Mouse (Mus musculus) CH12.LX (cell line): ENCODE measurements around the gene Pigl. TPM values are rescaled to one million over a fixed set of nuclear protein-coding genes. Genes with fewer than 3 reads are reported as not detected.

Experiments
- DNase-seq: peaks from one replicate; pipeline ENCODE4 v3.0.0-alpha.2; 2013; ENCODE audit errors: extremely low read depth
- H3K27ac ChIP-seq: 2 replicates; pipeline ENCODE4 v1.5.1; 2012; ENCODE audit warnings: low read depth, mild to moderate bottlenecking, control low read depth, moderate library complexity; ENCODE audit not compliant: insufficient read depth
- H3K27me3 ChIP-seq: replicated peaks from 2 replicates; pipeline ENCODE3; 2012; ENCODE audit warnings: inconsistent platforms
- H3K36me3 ChIP-seq, 2 experiments: replicated peaks in 1 of 2; 2 replicates each; pipeline versions ENCODE3 to v1.6.1; 2012; ENCODE audit warnings: inconsistent platforms in 1 of 2, low read length in 1 of 2, mild to moderate bottlenecking in 1 of 2, mixed read lengths in 1 of 2, moderate library complexity in 1 of 2; ENCODE audit not compliant: control insufficient read depth in 1 of 2, insufficient read depth in 1 of 2
- H3K4me1 ChIP-seq, 2 experiments: 2 replicates each; pipeline ENCODE4 v1.6.1; 2012; ENCODE audit warnings: inconsistent platforms in 1 of 2, moderate library complexity in 1 of 2; ENCODE audit not compliant: insufficient read depth in 2 of 2, control insufficient read depth in 1 of 2
- H3K4me2 ChIP-seq: 2 replicates; pipeline ENCODE4 v1.6.1; 2012; ENCODE audit warnings: low read depth, mild to moderate bottlenecking, control low read depth; ENCODE audit not compliant: poor library complexity, insufficient read depth, severe bottlenecking
- H3K4me3 ChIP-seq, 3 experiments: fragments of 150-350 bp in 1 of 3; sonication (generic) in 1 of 3; replicated peaks in 1 of 3; 2 replicates each; pipeline versions ENCODE3 to v1.5.1; 2011 to 2012; ENCODE audit warnings: low read depth in 2 of 3, low read length in 2 of 3, mild to moderate bottlenecking in 2 of 3, moderate library complexity in 2 of 3, control low read depth in 1 of 3, improper control_type of control experiment in 1 of 3, inconsistent platforms in 1 of 3, mixed read lengths in 1 of 3; ENCODE audit not compliant: poor library complexity in 1 of 3
- H3K79me2 ChIP-seq: replicated peaks from 2 replicates; pipeline ENCODE4 v1.6.1; 2012; ENCODE audit warnings: mild to moderate bottlenecking, moderate library complexity; ENCODE audit not compliant: control insufficient read depth, poor library complexity, insufficient read depth, severe bottlenecking; ENCODE audit errors: extremely low read depth
- H3K9ac ChIP-seq: 2 replicates; pipeline ENCODE4 v1.6.1; 2012; ENCODE audit warnings: low read depth, mild to moderate bottlenecking, control low read depth, moderate library complexity; ENCODE audit not compliant: insufficient read depth
- H3K9me3 ChIP-seq: replicated peaks from 2 replicates; pipeline ENCODE3; 2012; ENCODE audit warnings: low read length, inconsistent platforms, mixed read lengths
- CHD1 ChIP-seq: IDR thresholded peaks from 2 replicates; pipeline ENCODE4 v1.6.1; 2012; ENCODE audit warnings: low read depth, low read length, improper control_type of control experiment, inconsistent platforms
- CHD2 ChIP-seq: IDR thresholded peaks from 2 replicates; pipeline ENCODE4 v1.6.1; 2011; ENCODE audit warnings: low read length, improper control_type of control experiment
- CTCF ChIP-seq, 2 experiments: IDR thresholded peaks in 1 of 2; conservative IDR thresholded peaks in 1 of 2; 2 replicates each; pipeline ENCODE4 v1.5.1; 2011 to 2012; ENCODE audit warnings: low read depth in 2 of 2, low read length in 2 of 2, improper control_type of control experiment in 1 of 2, inconsistent platforms in 1 of 2, mild to moderate bottlenecking in 1 of 2, moderate library complexity in 1 of 2
- E2F4 ChIP-seq: IDR thresholded peaks from 2 replicates; pipeline ENCODE4 v1.6.1; 2011; ENCODE audit warnings: low read depth, low read length, improper control_type of control experiment; ENCODE audit not compliant: insufficient replicate concordance
- EP300 ChIP-seq: IDR thresholded peaks from 2 replicates; pipeline ENCODE4 v1.6.1; 2011; ENCODE audit warnings: low read length, improper control_type of control experiment
- ETS1 ChIP-seq: conservative IDR thresholded peaks from 2 replicates; pipeline ENCODE4 v1.6.1; 2012; ENCODE audit warnings: low read depth, mild to moderate bottlenecking, inconsistent platforms, low read length, improper control_type of control experiment, moderate library complexity
- GABPA ChIP-seq: IDR thresholded peaks from 2 replicates; pipeline ENCODE4 v1.6.1; 2012; ENCODE audit warnings: low read depth, low read length, improper control_type of control experiment, inconsistent platforms; ENCODE audit not compliant: insufficient replicate concordance
- HCFC1 ChIP-seq: IDR thresholded peaks from 2 replicates; pipeline ENCODE4 v1.6.1; 2012; ENCODE audit warnings: low read depth, mild to moderate bottlenecking, inconsistent platforms, low read length, improper control_type of control experiment
- IRF4 ChIP-seq: IDR thresholded peaks from 2 replicates; pipeline ENCODE4 v1.6.1; 2014; ENCODE audit warnings: low read depth, mild to moderate bottlenecking, inconsistent platforms, low read length, improper control_type of control experiment
- JUN ChIP-seq: IDR thresholded peaks from 2 replicates; pipeline ENCODE4 v1.6.1; 2011; ENCODE audit warnings: low read depth, mild to moderate bottlenecking, low read length, improper control_type of control experiment, moderate library complexity; ENCODE audit not compliant: insufficient read depth
- JUND ChIP-seq: conservative IDR thresholded peaks from 2 replicates; pipeline ENCODE4 v1.6.1; 2011; ENCODE audit warnings: low read depth, low read length, improper control_type of control experiment
- KAT2A ChIP-seq: IDR thresholded peaks from 2 replicates; pipeline ENCODE4 v1.6.1; 2012; ENCODE audit warnings: low read length, improper control_type of control experiment, inconsistent platforms; ENCODE audit not compliant: insufficient replicate concordance
- MAFK ChIP-seq: IDR thresholded peaks from 2 replicates; pipeline ENCODE4 v1.6.1; 2011; ENCODE audit warnings: low read length, improper control_type of control experiment; ENCODE audit not compliant: insufficient replicate concordance
- MAX ChIP-seq: IDR thresholded peaks from 2 replicates; pipeline ENCODE4 v1.6.1; 2011; ENCODE audit warnings: low read length, improper control_type of control experiment
- MEF2A ChIP-seq: IDR thresholded peaks from 2 replicates; pipeline ENCODE4 v1.6.1; 2014; ENCODE audit warnings: low read depth, mild to moderate bottlenecking, inconsistent platforms, low read length, improper control_type of control experiment, borderline replicate concordance
- MXI1 ChIP-seq: IDR thresholded peaks from 2 replicates; pipeline ENCODE4 v1.6.1; 2011; ENCODE audit warnings: mild to moderate bottlenecking, low read depth, low read length, improper control_type of control experiment
- MYC ChIP-seq: IDR thresholded peaks from 2 replicates; pipeline ENCODE4 v1.6.1; 2011; ENCODE audit warnings: low read depth, mild to moderate bottlenecking, improper control_type of control experiment, low read length
- NELFE ChIP-seq: IDR thresholded peaks from 2 replicates; pipeline ENCODE4 v1.6.1; 2011; ENCODE audit warnings: low read depth, low read length, improper control_type of control experiment
- NRF1 ChIP-seq: IDR thresholded peaks from 2 replicates; pipeline ENCODE4 v1.6.1; 2014; ENCODE audit warnings: low read depth, mild to moderate bottlenecking, inconsistent platforms, low read length, improper control_type of control experiment, moderate library complexity
- PAX5 ChIP-seq: IDR thresholded peaks from 2 replicates; pipeline ENCODE4 v1.6.1; 2012; ENCODE audit warnings: low read length, inconsistent platforms, mixed read lengths
- POLR2A ChIP-seq: IDR thresholded peaks from 2 replicates; pipeline ENCODE4 v1.6.1; 2011; ENCODE audit warnings: low read depth, mild to moderate bottlenecking, improper control_type of control experiment, low read length
- POLR2AphosphoS2 ChIP-seq: IDR thresholded peaks from 2 replicates; pipeline ENCODE4 v1.6.1; 2011; ENCODE audit warnings: low read depth, low read length, improper control_type of control experiment
- RCOR1 ChIP-seq: conservative IDR thresholded peaks from 2 replicates; pipeline ENCODE4 v1.6.1; 2012; ENCODE audit warnings: low read depth, mild to moderate bottlenecking, inconsistent platforms, low read length, improper control_type of control experiment
- SIN3A ChIP-seq: IDR thresholded peaks from 2 replicates; pipeline ENCODE4 v1.6.1; 2012; ENCODE audit warnings: low read length, improper control_type of control experiment, inconsistent platforms
- SMC3 ChIP-seq: IDR thresholded peaks from 2 replicates; pipeline ENCODE4 v1.6.1; 2011; ENCODE audit warnings: low read depth, low read length, improper control_type of control experiment
- TBP ChIP-seq: conservative IDR thresholded peaks from 2 replicates; pipeline ENCODE4 v1.6.1; 2011; ENCODE audit warnings: low read depth, low read length, improper control_type of control experiment
- TCF12 ChIP-seq: IDR thresholded peaks from 2 replicates; pipeline ENCODE4 v1.6.1; 2014; ENCODE audit warnings: low read depth, mild to moderate bottlenecking, inconsistent platforms, low read length, improper control_type of control experiment
- UBTF ChIP-seq: IDR thresholded peaks from 2 replicates; pipeline ENCODE4 v1.6.1; 2012; ENCODE audit warnings: low read depth, mild to moderate bottlenecking, inconsistent platforms, low read length, improper control_type of control experiment, moderate library complexity
- USF1 ChIP-seq: IDR thresholded peaks from 2 replicates; pipeline ENCODE4 v1.6.1; 2014; ENCODE audit warnings: low read depth, mild to moderate bottlenecking, inconsistent platforms, low read length, improper control_type of control experiment
- USF2 ChIP-seq: conservative IDR thresholded peaks from 2 replicates; pipeline ENCODE4 v1.6.1; 2011; ENCODE audit warnings: low read depth, low read length, improper control_type of control experiment
- ZKSCAN1 ChIP-seq: IDR thresholded peaks from 2 replicates; pipeline ENCODE4 v1.6.1; 2012; ENCODE audit warnings: low read depth, inconsistent platforms, low read length, improper control_type of control experiment, borderline replicate concordance
- ZMIZ1 ChIP-seq: IDR thresholded peaks from 2 replicates; pipeline ENCODE4 v1.6.1; 2012; ENCODE audit warnings: low read depth, mild to moderate bottlenecking, inconsistent platforms, low read length, improper control_type of control experiment
- dilution Hi-C: fragments of 300-500 bp; cut with MboI; formaldehyde crosslinking; loops from 2 replicates; pipeline ENCODE4 v1.14.3; 2020; ENCODE audit warnings: low sequenced_read_pairs; ENCODE audit not compliant: extremely low pct_unique_long_range_greater_than_20kb, extremely low pct_ligation_motif_present
- in situ Hi-C: fragments of 300-500 bp; cut with MboI; formaldehyde crosslinking; loops from 3 replicates; pipeline ENCODE4 v1.14.3; 2019; ENCODE audit warnings: low sequenced_read_pairs, low pct_ligation_motif_present, low pct_unique_long_range_greater_than_20kb, mixed read lengths
- polyA plus RNA-seq: library from polyadenylated mRNA; unstranded; fragments of >175 nt; gene quantifications from 2 replicates; pipeline ENCODE4 v1.2.1, GENCODE M21; 2012; ENCODE audit warnings: low read depth; ENCODE audit not compliant: insufficient read length
- total RNA-seq, 2 experiments: library from RNA; depleted of rRNA; stranded (reverse); fragments of 300-350 nt in 1 of 2; fragments of >200 nt in 1 of 2; gene quantifications; 2 replicates each; pipeline ENCODE4 v1.2.3; 2012 to 2014

Pigl gene
- total and polyA plus RNA-seq, 3 experiments: 4.4 to 9.1 (median 5.6) TPM

- no peak overlapping the region for H3K4me3 ChIP-seq
- H3K27ac ChIP-seq: no peak overlapping the region
- no peak overlapping the region for H3K4me2 ChIP-seq
- H3K4me1 ChIP-seq: peaks cover 13 to 30% of the 10 kb centered on the region in 2 experiments
- peaks cover 10% of the 10 kb centered on the region for H3K27me3 ChIP-seq
- H3K79me2 ChIP-seq: no peaks in the 10 kb centered on the region
- in situ Hi-C loops: no loop called here
- dilution Hi-C loops: no loop called here
- TF ChIP-seq PAX5 (no peak), TBP (no peak), JUND (no peak), MAFK (no peak), MAX (no peak), MXI1 (no peak)
- no peaks in the 10 kb centered on the region for H3K9me3 ChIP-seq
- no peak for DNase-seq
- H3K36me3 ChIP-seq: peaks cover 0 to 11% of the 10 kb centered on the region in 2 experiments
- H3K9ac ChIP-seq: no peak overlapping the region
Measured at GRCm38 (mm10) chr11:62543991-62544390, 85.7 kb downstream of the Pigl start.

GRCm38 (mm10) chr11:62549782-62550181 is 91.5 kb downstream of the Pigl start:
- H3K4me3 ChIP-seq: peak overlapping the region; percentile 76 to 87 (median 77)
- no peak overlapping the region; the same call in 1 of the 2 replicates for H3K27ac ChIP-seq
- in situ Hi-C loops (no loop called here), dilution Hi-C loops (no loop called here)
- peaks cover 18 to 28% of the 10 kb centered on the region in 2 experiments for H3K36me3 ChIP-seq
- H3K9ac ChIP-seq: peak overlapping the region; percentile 99
- DNase-seq: peak; percentile 85
- no peaks in the 10 kb centered on the region for H3K9me3 ChIP-seq
- H3K79me2 ChIP-seq: peaks cover 28% of the 10 kb centered on the region
- peaks cover 5 to 29% of the 10 kb centered on the region in 2 experiments for H3K4me1 ChIP-seq
- H3K27me3 ChIP-seq: no peaks in the 10 kb centered on the region
- peak overlapping the region; percentile 55 for H3K4me2 ChIP-seq
- peak; percentile 45; the same call in 1 of the 2 replicates for TF ChIP-seq POLR2A
- peak; percentile 52; the same call in 1 of the 2 replicates for TF ChIP-seq MEF2A
- no peak for TF ChIP-seq PAX5
- TF ChIP-seq MYC: peak; percentile 71; the same call in 1 of the 2 replicates
- peak; percentile 90 for TF ChIP-seq TBP
- no peak for TF ChIP-seq USF2
- peak; percentile 75; the same call in 1 of the 2 replicates for TF ChIP-seq RCOR1
- peak; percentile 92 for TF ChIP-seq SIN3A
- peak; percentile 62; the same call in 1 of the 2 replicates for TF ChIP-seq MXI1
- TF ChIP-seq ETS1: 0 out of 2 replicates have a peak, but pooled peaks have one; percentile 12
- no peak for TF ChIP-seq SMC3
- no peak for TF ChIP-seq UBTF
- peak; percentile 70; the same call in 1 of the 2 replicates for TF ChIP-seq TCF12
- peak; percentile 60; the same call in 1 of the 2 replicates for TF ChIP-seq MAFK
- peak; percentile 4; the same call in 1 of the 2 replicates for TF ChIP-seq JUN
- TF ChIP-seq CHD1: peak; percentile 94; the same call in 1 of the 2 replicates
- TF ChIP-seq E2F4: 0 out of 2 replicates have a peak, but pooled peaks have one; percentile 68
- no peak for TF ChIP-seq USF1
- no peak for TF ChIP-seq CTCF (conservative IDR thresholded peaks at IDR 0.05 in 1 of 2, IDR thresholded peaks at IDR 0.05 in 1 of 2; ENCODE audit: low read depth in 2 of 2, low read length in 2 of 2)
- no peak for TF ChIP-seq KAT2A
- no peak; the same call in 1 of the 2 replicates for TF ChIP-seq IRF4
- no peak for TF ChIP-seq ZKSCAN1
- TF ChIP-seq CHD2: 0 out of 2 replicates have a peak, but pooled peaks have one; percentile 44
- peak; percentile 57 for TF ChIP-seq EP300
- TF ChIP-seq POLR2AphosphoS2: no peak; the same call in 1 of the 2 replicates
- peak; percentile 91 for TF ChIP-seq ZMIZ1
- TF ChIP-seq GABPA: no peak
- peak; percentile 34; the same call in 1 of the 2 replicates for TF ChIP-seq NRF1
- 0 out of 2 replicates have a peak, but pooled peaks have one; percentile 33 for TF ChIP-seq HCFC1
- TF ChIP-seq NELFE: peak; percentile 68
